ENCODE assay signal across 21 mouse cellular contexts in the genomic region with DNA sequence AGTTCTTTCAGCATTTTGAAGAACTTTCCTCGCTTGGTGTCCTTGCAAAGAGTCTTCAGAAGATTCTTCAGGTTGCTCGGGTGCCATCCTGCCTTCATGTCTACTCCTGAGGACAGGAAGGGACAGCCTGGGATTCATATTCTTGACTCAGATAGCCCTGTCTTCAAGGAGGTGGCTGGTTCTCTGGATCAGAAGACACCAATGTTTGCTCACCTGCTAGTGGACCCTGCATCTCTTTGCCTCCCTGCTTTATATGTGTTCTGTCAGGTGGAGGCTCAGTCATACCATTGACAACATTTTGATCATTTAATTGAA.
DNase-seq lines count a peak whose midpoint lies in the region; TF ChIP-seq lines count a peak whose summit lies in the region.
"Had no signal": no experiment of that assay in that cellular context is flagged by ENCODE, and none has a peak within 500 bp of the region (broad histone marks: within the 10 kb centered on the region; RNA-seq: fewer than 3 reads in every experiment).

No protein-coding gene starts in this region.

- H3K9me3 ChIP-seq in heart, embryonic 10.5 days = peaks cover 2% of the 10 kb centered on the region; the same call in 1 of the 2 replicates
- H3K9me3 ChIP-seq: embryonic facial prominence, embryonic 12.5 days; forebrain, embryonic 13.5 days; forebrain, embryonic 15.5 days had no signal

- no peaks in the 10 kb centered on the region for H3K27me3 ChIP-seq in heart, embryonic 10.5 days (ENCODE audit: insufficient read depth, poor library complexity, severe bottlenecking)
- H3K27me3 ChIP-seq in kidney, adult 2 months (replicated peaks; ENCODE audit: control insufficient read depth, insufficient read depth, low read length) = no peaks in the 10 kb centered on the region
- H3K27me3 ChIP-seq: CH12.LX; embryonic facial prominence, embryonic 12.5 days; forebrain, embryonic 13.5 days; forebrain, embryonic 15.5 days; Patski had no signal

- H3K27ac ChIP-seq in heart, embryonic 10.5 days = no peak overlapping the region
- peak overlapping the region; percentile 92; the same call in 1 of the 2 replicates for H3K27ac ChIP-seq in kidney, adult 2 months (ENCODE audit: insufficient read depth, low read depth, low read length)
- H3K27ac ChIP-seq: embryonic facial prominence, embryonic 10.5 days; embryonic facial prominence, embryonic 12.5 days; forebrain, embryonic 13.5 days; forebrain, embryonic 15.5 days had no signal

- H3K36me3 ChIP-seq in heart, embryonic 10.5 days = no peaks in the 10 kb centered on the region
- no peaks in the 10 kb centered on the region for H3K36me3 ChIP-seq in kidney, adult 2 months (ENCODE audit: control insufficient read depth, insufficient read depth, low read length)
- H3K36me3 ChIP-seq: embryonic facial prominence, embryonic 10.5 days; embryonic facial prominence, embryonic 12.5 days; forebrain, embryonic 15.5 days; G1E had no signal

- no peak overlapping the region for H3K4me3 ChIP-seq in heart, embryonic 10.5 days
- no peak overlapping the region for H3K4me3 ChIP-seq in kidney, adult 2 months (ENCODE audit: insufficient read depth, low read depth, low read length)
- H3K4me3 ChIP-seq: embryonic facial prominence, embryonic 10.5 days; embryonic facial prominence, embryonic 12.5 days; forebrain, embryonic 13.5 days; forebrain, embryonic 15.5 days had no signal

- 64% methylated on average over 2 of the region's 2 CpGs for WGBS in heart, embryonic 10.5 days
- WGBS in kidney, adult 2 months = 45% methylated on average over 2 of the region's 2 CpGs

- no peak for TF ChIP-seq POLR2A in kidney, adult 2 months (IDR thresholded peaks at IDR 0.05; ENCODE audit: low read depth, low read length)

- no peak for TF ChIP-seq CTCF in kidney, adult 2 months (conservative IDR thresholded peaks at IDR 0.05; ENCODE audit: insufficient read depth, insufficient read length, low read depth, low read length)

- peak; percentile 89 for DNase-seq in heart, adult 11 months
- no peak for DNase-seq in heart, embryonic 10.5 days (ENCODE audit: low spot score)
- no peak for DNase-seq in kidney, adult 2 months
- DNase-seq in kidney, adult 8-10 months = no peak
- peak; percentile 11 for DNase-seq in urinary bladder, postnatal 10 days (ENCODE audit: low spot score)
- no peak for DNase-seq in urinary bladder, postnatal 25 days (ENCODE audit: low spot score)
- DNase-seq: adrenal gland, adult 8-10 months; adrenal gland, postnatal 14 days; adrenal gland, postnatal 36 days; B cell, adult 2 months; cerebellum, adult 11-12 months; cerebellum, adult 2 months; cerebellum, adult 9-10 months; cerebellum, postnatal 10 days had no signal

- no peaks in the 10 kb centered on the region for H3K4me1 ChIP-seq in heart, embryonic 10.5 days
- H3K4me1 ChIP-seq in kidney, adult 2 months (ENCODE audit: control insufficient read depth, insufficient read depth, low read length) = peaks cover 6% of the 10 kb centered on the region; the same call in 1 of the 2 replicates
- H3K4me1 ChIP-seq: embryonic facial prominence, embryonic 10.5 days; embryonic facial prominence, embryonic 12.5 days; forebrain, embryonic 13.5 days; forebrain, embryonic 15.5 days had no signal

Comparison
In these comparisons a context has a peak if more than half of its experiments do, and no peak if none do; other contexts are left out.
1. DNase-seq: peak in heart, adult 11 months (single experiment) and urinary bladder, postnatal 10 days (single experiment); none in heart, embryonic 10.5 days (single experiment), kidney, adult 2 months (single experiment), kidney, adult 8-10 months (0 of 2) and urinary bladder, postnatal 25 days (single experiment).